Mouse (Mus musculus) kidney, adult 11 months (tissue): ENCODE results near the gene Piwil1.

Experiments
- DNase-seq: peaks from one replicate; pipeline ENCODE4 v3.0.0; 2022

The Piwil1 gene

DNA sequence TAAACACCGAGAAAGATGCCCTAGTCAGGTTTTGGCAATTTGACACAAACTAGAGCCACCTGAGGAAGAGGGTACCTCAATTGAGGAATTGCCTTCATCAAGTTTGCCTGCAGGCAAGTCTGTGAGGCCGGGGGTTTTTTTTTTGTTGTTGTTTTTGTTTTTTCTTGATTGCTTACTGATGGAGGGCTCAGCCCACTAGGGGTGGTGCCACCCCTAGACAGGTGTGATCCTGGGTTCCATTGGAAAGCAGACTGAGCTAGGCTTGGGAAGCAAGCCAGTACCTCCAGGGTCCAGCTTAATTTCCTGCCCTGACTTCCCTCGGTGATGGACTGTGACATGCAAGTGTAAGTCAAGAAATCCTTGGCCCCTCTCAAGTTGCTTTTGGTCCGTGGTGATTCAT is at the start of gene Piwil1:
TSS of gene Piwil1 (plus strand) at position 301 of the 400 bp plus-strand sequence.
- DNase-seq: no peak

DNA sequence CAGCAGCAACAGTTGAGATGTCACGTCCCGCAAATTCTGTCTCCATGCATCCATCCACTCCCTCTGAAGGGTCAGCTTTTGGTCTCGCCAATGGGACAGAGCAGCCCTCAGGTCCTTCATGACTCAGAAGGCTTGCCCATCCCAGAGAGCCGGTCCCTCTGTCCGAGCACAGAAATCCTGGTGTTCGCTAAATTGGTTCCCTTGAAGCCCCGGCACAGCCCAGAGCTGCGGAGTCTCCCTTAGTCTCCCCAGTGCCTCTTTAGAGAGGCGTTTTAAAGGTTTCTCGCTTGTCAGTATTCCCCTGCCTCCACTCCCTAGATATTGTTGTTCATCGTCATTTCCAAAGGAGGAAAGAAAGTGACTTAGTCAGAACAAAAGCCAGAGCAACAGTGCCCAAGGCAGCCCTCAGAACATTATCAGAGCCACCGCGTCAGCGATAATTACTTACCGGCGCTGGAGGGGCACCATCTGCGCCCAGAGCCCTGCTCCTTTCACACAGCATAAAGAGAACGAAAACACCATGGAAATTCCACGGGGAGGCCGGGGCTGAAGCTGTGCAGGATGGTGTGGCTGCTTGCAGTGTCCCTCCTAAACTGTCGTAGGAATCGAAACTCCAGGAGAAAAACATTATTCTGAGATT is 45.7 kb upstream of the Piwil1 start:
- DNase-seq: no peak

DNA sequence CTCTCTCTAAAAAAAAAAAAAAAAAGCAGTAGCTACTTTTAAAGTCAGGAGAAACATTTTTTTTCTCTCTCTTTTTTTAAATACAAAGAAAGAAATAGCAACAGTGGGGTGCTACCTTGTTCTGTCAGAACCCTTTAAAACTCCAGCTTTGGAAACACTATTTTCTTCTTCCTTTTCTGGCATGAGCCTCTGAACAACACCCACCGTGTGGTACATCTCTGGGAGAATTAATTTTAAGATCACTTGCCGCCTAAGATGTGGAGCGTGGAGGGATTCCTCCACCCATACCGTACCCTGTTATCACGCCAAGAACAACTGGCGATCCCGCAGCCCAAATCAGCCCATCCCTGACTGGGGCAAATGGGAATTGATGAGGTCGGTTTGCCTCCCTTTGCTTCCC is 42.2 kb upstream of the Piwil1 start:
- no peak for DNase-seq

DNA sequence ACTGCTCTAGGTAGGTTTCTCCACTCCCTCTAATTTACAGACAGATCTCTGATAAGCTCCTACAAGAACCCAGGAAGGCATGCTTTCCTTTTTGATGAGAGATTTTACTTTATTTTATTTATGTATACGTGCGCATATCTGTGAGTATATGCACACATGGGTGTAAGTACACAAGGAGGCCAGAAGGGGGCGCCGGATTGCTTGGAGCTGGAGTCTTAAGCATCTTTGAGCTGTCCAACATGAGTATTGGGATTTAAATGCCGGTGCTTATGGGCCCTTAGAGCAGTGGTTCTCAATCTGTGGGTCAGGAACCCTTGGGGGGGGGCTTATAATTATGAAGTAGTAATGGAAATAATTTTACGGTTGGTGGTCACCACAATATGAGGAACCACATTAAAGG is 39.4 kb upstream of the Piwil1 start:
- DNase-seq: no peak

DNA sequence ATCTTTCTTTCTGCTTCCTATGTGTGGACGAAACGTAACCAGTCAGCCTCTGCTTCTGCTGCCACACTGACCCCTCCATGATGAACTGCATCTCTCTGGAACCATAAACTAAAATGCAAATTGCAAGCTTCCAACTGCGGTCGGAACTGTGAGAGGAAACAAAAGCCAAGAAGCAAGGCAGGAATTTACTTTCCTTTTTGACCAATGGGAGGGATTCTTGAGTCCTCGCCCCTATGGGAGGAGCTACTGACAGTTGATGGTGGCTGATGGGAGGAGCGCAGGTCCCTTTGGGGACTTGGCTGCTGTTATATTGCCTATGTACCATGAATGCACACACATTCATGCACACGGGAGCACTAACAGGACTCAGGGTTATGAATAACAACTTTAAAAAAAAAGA is 38.3 kb upstream of the Piwil1 start:
- DNase-seq: no peak

DNA sequence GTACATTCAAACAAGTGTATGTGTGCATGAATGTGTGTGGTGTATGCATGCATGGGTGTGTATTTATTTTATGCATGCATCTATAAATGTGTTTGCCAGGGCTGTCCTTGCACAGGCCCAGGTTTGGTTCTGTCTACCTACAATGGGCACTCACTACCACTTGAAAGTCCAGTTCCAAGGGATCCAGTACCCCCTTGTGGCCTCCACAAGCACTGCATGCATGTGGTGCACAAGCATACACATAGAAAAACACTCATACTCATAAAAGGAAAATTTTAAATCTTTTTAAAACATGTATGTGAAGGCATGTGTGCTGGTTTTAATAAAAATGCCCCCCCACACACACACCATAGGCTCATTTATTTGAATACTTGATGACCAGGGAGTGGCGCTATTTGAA is 37.3 kb upstream of the Piwil1 start:
- no peak for DNase-seq

DNA sequence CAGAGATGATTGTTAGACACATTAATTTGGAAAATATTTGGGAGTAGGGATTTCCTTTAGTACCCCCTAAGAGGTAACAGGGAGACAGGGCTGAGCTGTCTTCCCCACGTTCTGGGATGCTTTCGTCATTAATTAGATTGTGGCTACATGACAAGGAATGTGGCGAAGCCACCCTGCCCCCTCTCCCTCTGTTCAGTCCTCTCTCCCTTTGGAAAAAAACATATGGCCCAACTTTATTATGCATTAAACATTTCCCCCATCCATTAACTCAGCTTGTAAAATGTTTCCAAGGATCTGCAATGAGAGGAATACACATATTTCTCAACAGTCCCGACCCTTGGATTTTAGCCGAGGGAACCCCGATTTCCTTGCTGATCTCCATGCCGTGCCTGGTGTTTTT is 35.0 kb upstream of the Piwil1 start:
- DNase-seq: no peak

DNA sequence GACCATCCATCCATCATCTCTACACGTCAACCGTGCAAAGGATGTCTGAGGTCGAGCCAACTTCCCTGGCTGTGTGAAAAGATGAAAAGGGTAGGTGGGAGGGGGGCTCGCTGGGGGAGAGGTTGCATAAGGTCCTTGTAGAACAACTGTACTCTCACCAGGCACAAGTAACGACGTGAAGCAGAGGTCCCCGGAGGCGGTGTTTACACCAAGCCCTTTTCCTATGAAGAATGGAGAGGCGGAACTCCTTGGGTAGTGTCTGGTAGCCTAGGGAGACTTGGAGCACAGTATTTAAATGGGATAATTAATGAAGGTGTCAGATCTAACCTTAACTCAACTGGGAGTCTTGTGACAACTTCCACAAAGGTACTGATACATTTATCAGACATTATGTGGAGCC is 28.2 kb upstream of the Piwil1 start:
- DNase-seq: no peak

DNA sequence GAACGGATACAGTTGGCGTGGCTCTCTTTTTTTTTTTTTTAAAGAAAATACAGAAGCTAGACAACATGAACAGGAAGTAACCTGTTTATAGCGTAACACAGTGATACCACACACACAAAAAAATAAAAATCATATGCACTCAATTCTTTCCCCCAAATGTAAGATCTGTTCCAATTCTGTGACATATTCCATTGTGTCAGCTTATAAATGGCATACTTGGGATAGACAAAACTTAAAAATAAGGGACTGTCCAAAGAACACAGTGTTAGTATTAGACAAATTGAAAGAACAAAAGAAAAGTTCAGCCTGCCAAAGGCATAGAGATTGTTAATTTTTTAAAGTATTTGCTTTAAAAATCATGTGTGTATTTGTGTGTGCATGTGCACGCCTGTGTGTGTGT is 25.0 kb upstream of the Piwil1 start:
- no peak for DNase-seq

DNA sequence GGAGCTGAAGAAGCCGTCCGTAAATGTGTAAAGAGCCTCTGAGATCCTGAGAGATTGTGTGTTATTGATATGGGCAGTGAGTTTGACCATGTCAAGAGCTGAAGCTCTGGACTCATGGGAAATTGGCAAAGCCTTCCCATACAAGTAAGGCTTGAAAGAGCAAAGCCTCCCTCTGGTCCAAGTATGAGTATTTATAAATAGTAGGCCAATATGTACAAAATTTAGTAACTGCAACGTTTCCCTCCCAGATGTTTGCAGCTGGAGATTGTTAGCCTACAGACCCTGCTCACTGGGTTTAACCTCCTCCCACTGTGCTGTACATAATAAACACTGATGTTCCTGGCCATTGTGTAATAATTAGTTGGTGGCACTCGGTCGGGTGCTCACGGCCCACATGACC is 24.5 kb upstream of the Piwil1 start:
- DNase-seq: no peak

DNA sequence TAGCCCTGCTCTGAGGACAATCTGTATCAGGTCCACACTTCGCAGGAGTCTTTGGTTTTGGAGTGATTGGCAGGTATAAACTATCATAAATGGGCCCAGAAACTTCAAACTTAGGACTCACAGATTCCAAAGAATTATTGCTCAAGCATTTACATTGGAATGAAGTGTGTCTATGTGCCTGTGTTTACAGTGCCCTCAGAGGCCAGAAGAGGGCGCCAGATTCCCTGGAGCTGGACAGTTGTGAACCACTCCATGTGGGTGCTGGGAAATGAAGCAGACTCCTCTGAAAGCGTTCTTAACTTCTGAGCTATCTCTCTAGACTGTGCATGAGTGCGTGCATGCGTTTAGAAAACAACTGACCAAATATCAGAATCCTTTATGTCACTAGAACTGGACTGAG is 20.9 kb upstream of the Piwil1 start:
- DNase-seq: no peak

DNA sequence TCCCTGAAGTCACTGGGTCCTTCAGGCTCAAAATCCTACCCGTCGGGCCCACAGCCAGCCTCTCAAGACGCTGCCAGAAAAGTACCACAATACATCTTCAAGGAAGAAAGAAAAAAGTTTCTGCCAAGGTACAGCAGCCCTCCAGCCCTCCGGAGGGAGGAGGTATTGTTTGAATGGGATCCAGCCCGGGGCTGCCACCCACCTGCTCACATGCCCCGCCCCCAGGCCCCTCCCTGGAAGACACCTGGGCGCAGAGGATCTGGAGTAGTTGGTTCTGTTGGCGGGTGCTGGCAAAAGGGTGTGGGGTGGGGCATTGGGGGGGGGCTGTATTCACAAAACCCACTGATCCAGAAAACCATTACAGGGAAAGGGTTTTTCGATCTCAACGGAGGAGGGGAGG is 18.1 kb upstream of the Piwil1 start:
- DNase-seq: no peak

DNA sequence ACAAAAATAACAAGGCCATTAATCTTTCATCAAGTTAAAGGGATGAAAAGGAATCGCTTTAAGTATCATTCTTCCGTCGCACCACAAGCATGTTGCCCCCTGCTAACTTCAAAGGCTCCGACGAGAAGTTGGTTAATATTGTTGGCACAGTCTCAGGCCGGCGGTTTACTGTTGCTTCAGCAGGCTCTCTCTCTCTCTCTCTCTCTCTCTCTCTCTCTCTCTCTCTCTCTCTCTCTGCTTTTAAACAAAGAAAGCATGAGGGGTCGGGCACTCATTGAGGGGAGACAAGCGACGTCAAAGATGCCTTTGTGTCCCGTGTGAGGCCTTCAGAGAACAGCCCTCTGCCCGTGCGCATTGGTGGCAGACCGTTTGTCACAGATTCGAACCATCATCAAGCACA is 17.7 kb upstream of the Piwil1 start:
- DNase-seq: no peak

DNA sequence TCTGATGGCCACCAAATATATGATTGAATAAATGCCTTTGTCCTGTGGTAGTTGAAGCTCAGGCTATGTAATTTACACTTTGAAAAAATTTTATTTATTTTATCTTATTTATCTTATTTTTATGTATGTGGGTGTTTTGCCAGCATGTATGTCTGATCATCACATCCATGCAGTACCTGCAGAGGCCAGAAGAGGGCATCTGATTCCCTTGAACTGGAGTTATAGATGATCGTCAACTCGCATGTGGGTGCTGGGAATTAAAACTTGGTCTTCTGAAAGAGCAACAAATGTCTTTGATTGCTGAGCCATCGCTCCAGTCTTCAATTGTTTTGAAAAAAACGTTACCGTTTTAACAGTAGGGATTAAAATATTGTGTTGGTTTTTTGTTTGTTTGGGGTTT is 15.2 kb upstream of the Piwil1 start:
- no peak for DNase-seq

DNA sequence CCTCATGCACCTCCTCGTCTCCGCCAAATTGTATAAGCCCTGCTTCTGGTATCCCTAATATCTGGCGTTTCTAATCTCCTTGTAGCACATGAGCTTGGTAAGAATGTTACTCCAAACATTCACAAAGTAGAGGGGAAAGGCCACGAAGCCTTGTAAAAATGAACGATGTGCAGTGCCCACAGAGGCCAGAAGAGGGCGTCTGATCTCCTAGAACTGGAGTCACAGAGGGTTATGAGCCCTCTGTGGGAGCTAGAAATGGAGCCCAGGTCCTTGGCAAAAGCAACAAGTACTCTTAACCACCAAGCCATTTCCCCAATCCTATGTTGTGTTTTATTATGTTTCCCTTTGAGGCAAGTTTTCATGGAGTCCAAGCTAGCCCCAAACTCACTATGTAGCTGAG is 8.2 kb upstream of the Piwil1 start:
- no peak for DNase-seq

DNA sequence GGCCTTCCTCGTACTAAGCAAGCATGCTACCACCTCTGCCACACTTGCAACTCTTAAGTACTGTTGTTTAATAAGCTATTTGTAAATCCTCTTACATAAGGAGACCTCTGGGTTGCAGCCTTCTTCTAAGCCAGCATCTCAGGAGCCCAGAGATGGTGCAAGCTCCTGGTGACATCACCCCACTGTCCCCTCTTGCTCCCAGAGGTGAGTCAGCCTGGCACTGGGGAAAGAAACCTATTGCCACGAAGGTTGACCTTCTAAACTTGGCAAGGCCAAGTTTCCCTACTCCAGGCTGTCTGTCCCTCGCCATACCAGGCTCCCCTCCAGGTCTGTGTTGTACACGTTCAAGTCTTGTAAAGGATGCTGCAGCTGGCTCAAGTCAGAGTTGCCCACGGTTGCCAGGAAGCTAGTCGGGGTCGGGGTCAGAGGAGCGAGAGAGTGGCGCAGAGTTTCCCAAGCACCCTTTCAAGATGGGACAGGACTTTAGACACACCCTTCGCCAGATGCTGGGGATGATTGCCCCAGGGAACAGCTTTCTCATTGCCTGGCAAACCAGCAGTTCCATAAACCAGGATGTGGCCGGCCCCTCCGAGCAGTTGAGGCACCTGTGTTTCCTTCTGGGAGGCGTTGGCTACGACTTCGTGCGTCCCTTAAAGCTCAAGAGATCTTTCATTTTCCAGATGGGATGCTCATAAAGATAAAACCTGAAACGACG is 7.6 kb upstream of the Piwil1 start:
- no peak for DNase-seq

DNA sequence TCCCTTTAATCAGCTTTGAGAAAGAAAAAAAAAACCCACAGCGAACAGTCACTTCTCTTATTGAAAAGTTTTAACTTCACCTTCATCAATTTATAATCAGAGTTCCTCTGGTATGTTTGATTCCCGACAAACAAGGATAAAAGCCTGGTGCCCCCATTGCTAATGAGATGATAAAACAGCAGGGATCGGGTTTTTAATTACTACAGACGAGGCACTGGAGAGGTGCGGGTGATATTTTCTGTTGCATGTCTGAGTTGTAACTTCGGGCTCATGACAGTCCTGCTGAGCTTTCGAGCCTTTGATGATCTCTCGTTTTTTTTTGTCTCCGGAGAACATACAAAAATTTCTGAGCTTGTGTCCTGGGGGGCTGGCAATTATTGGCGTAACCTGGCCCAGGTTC is 5.5 kb upstream of the Piwil1 start:
- no peak for DNase-seq

DNA sequence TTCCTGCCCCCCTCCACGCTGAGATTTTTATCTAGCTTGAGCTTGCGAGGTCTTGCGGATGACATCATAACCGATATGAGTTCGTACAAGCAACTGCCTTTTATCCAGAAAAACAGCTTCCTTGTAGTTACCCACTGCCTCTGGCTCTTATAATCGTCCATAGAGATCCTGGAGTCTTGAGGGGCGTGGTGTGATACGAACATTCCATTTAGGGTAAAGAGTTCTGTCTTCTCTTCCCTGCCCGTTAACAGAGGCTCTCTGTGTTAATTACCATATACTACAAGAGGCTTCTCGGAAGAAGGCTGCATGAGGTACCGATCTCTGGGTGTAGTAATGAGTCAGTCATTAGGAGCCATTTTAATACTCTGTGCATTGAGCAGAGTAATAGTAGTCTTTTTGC is 1.6 kb upstream of the Piwil1 start:
- DNase-seq: no peak

DNA sequence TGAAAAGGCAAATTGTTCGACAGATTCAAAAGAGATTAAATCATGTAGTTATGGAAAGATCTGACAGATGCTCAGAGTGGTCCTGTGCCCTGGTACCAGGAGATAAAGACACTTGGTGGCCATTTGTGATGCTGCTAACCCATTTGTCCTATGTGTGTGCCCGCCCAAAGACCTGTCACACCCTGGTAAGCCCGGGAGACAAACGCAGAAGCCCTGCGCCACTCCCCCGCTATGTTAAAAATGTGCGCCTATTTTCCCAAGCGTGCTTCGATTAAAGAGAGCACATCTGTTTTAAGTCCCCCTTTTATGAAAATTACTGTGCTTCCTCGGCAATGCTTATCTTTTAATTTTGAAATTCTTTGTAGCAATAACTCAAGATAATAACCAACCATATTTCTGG is 1.4 kb downstream of the Piwil1 start:
- no peak for DNase-seq

DNA sequence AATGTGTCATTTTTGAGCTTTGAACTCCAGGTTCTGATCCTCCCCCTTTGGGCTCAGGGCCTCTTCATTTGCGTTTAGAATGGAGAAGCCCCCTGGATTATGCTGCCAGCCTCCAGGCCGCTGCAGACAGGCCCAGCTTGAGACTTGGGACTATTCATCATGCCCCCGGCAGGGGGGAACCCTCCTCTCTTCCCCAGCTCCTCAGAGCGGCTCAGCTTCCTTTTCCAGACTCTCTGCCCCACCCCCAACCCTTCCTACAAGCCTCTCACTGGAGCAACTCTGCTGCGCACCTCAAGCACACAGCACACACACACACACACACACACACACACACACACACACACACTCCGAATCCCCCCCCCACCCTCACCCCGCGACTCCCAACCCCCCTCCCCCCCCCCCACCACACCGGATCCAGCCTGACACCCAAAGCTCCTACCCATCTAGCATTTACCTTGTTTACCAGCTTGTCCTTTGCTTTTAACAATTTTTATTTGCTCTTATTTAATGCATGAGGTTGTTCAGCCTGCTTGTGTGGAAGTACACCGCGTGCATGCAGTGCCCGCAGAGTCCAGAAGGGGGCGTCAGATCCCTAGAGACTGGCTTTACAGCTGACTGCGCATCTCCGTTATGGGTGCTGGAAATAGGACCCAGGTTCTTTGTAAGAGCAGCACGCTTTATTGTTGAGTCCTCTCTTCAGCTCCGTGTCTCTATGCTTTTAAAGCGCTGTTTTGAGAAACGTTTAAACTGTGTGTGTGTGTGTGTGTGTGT is 2.0 kb downstream of the Piwil1 start:
- DNase-seq: no peak

DNA sequence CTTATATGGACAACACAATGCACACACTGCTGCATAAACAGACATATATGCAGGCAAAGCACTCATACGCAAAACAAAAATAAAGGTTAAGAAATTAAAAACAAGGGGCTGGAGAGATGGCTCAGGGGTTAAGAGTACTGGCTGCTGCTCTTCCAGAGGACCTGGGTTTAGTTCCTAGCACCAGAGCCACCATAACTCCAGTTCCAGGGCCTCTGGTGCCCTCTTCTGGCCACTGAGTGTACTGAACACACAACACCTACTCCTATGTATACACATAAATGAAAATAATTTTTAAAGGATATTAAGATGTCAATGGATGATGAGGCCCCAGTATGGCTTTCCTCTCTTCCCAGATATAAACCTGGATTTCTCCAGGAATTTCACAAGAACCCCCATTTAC is 4.1 kb downstream of the Piwil1 start:
- DNase-seq: no peak

DNA sequence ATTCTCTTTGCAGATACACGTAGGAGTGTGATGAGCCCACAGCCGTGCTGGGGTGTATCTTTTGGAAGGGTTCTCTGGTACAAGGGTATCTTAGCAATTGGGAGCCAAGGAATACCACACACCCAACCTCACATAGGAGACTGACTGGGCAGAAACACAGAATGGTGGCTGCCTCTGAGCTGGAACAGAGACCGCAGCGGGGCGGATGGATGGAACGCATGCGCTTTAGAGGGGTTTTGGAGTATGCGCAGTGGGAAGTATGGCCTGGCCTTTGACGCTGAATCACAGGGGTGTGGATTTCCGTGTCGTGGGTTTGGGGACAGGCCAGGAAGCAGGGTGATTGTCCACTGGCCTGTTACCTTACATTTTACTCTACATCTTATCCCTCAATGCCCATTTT is 4.9 kb downstream of the Piwil1 start:
- DNase-seq: no peak

DNA sequence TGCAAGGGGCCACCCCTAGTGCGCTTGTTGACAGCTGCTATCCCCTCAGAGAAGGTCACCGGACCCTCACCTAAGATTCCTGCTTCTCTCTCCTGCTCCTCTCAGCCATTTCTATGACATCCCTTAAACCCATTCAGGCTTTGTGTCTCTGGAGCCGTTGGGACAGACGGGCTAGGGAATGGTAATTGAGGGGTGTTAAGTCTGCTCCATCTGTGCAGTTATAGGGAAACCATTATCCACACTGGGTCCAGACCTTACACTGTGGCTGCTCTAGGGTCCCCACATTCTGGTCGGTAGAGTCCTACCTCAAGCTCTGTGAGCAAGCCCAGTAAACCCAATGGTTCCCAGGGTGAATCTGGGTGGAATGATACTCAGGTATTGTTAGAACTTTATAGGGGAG is 6.6 kb downstream of the Piwil1 start:
- DNase-seq: no peak

DNA sequence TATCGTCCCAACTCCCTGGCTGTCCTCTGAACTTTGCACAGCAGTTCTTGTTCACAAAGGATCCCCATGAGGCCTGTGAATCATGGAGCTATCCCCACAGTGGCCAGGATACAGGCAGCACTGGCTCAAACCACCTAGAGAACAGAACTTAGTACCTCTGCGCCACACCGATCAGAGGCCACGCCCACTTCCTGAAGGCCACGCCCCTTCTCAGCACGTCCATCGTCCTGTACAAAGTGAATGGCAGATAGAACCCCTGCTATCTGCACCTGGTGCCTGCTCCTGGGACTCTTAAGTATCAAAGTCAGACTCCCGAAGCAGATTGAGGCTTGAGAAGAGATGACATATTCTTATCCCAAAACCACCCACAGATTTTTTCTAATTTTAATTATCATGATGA is 8.3 kb downstream of the Piwil1 start:
- DNase-seq: no peak
